In genomic region chr1:135581001-135581400, GRCm38 (mm10) we compare ENCODE assay signal across 11 mouse cellular contexts. TPM values are rescaled to one million over a fixed set of nuclear protein-coding genes. Genes with fewer than 3 reads are reported as not detected.
A peak's percentile ranks its signal among the peaks of the same experiment; 100 is the strongest.
DNase-seq lines count a peak whose midpoint lies in the region; ATAC-seq lines count a peak whose summit lies in the region.
"Had no signal": no experiment of that assay in that cellular context is flagged by ENCODE, and none has a peak within 500 bp of the region (broad histone marks: within the 10 kb centered on the region; RNA-seq: fewer than 3 reads in every experiment).

No protein-coding gene starts in this region.

- H3K27me3 ChIP-seq in hindbrain, embryonic 12.5 days = no peaks in the 10 kb centered on the region
- H3K27me3 ChIP-seq in midbrain, embryonic 14.5 days (ENCODE audit: control insufficient read depth, insufficient read depth, low read length) = no peaks in the 10 kb centered on the region
- H3K27me3 ChIP-seq: embryonic facial prominence, embryonic 12.5 days; lung, embryonic 15.5 days had no signal

- H3K36me3 ChIP-seq in hindbrain, embryonic 12.5 days = no peaks in the 10 kb centered on the region
- H3K36me3 ChIP-seq in midbrain, embryonic 14.5 days (ENCODE audit: control insufficient read depth, insufficient read depth, low read length) = peaks cover 7% of the 10 kb centered on the region; the same call in 1 of the 2 replicates
- H3K36me3 ChIP-seq: embryonic facial prominence, embryonic 12.5 days; intestine, embryonic 15.5 days; lung, embryonic 15.5 days had no signal

- ATAC-seq in hindbrain, embryonic 12.5 days (ENCODE audit: low FRiP score) = no peak
- ATAC-seq in midbrain, embryonic 14.5 days (ENCODE audit: low FRiP score, low TSS enrichment) = no peak
- no peak for ATAC-seq in megakaryocyte-erythroid progenitor cell, adult 5-6 weeks (replicated peaks; ENCODE audit: low FRiP score, low TSS enrichment, poor library complexity, severe bottlenecking)
- ATAC-seq: intestine, embryonic 15.5 days had no signal

- peak overlapping the region; percentile 80 for H3K4me2 ChIP-seq in hindbrain, embryonic 12.5 days (replicated peaks)
- peak overlapping the region; percentile 85 for H3K4me2 ChIP-seq in midbrain, embryonic 14.5 days (ENCODE audit: low read length)
- H3K4me2 ChIP-seq: intestine, embryonic 15.5 days; lung, embryonic 15.5 days had no signal

- no peak overlapping the region for H3K9ac ChIP-seq in hindbrain, embryonic 12.5 days
- peak overlapping the region; percentile 41; the same call in 1 of the 2 replicates for H3K9ac ChIP-seq in midbrain, embryonic 14.5 days (replicated peaks; ENCODE audit: low read length)
- H3K9ac ChIP-seq: embryonic facial prominence, embryonic 12.5 days; intestine, embryonic 15.5 days; lung, embryonic 15.5 days had no signal

- DNase-seq in Muller cell, postnatal 12 days (ENCODE audit: inconsistent ontology term) = peak; percentile 20
- DNase-seq in embryo, embryonic 10.5 days (ENCODE audit: low spot score) = peak; percentile 68
- peak; percentile 71 for DNase-seq in midbrain, embryonic 14.5 days
- no peak for DNase-seq in adrenal gland, adult 2 months
- DNase-seq in spleen, postnatal 36 days (ENCODE audit: low spot score in 2 of 2) = no peak
- DNase-seq: thymus, postnatal 4 days had no signal

- no peaks in the 10 kb centered on the region for H3K9me3 ChIP-seq in hindbrain, embryonic 12.5 days (replicated peaks)
- H3K9me3 ChIP-seq in midbrain, embryonic 14.5 days (ENCODE audit: control insufficient read depth, low read length) = no peaks in the 10 kb centered on the region
- H3K9me3 ChIP-seq: embryonic facial prominence, embryonic 12.5 days; intestine, embryonic 15.5 days; lung, embryonic 15.5 days had no signal

- H3K4me3 ChIP-seq in hindbrain, embryonic 12.5 days = peak overlapping the region; percentile 13
- peak overlapping the region; percentile 18 for H3K4me3 ChIP-seq in midbrain, embryonic 14.5 days (replicated peaks; ENCODE audit: low read depth, low read length)
- H3K4me3 ChIP-seq: embryonic facial prominence, embryonic 12.5 days; intestine, embryonic 15.5 days; lung, embryonic 15.5 days had no signal

- H3K4me1 ChIP-seq in hindbrain, embryonic 12.5 days = peaks cover 84% of the 10 kb centered on the region
- peaks cover 63% of the 10 kb centered on the region for H3K4me1 ChIP-seq in midbrain, embryonic 14.5 days (ENCODE audit: control insufficient read depth, insufficient read depth, low read length)

- H3K27ac ChIP-seq in hindbrain, embryonic 12.5 days = no peak overlapping the region
- 0 out of 2 replicates have a peak overlapping the region, but pooled peaks have one; percentile 22 for H3K27ac ChIP-seq in midbrain, embryonic 14.5 days (replicated peaks; ENCODE audit: low read depth, low read length)
- H3K27ac ChIP-seq: embryonic facial prominence, embryonic 12.5 days; intestine, embryonic 15.5 days; lung, embryonic 15.5 days had no signal

- WGBS in hindbrain, embryonic 12.5 days = 16% methylated on average over 8 of the region's 8 CpGs
- 10% methylated on average over 8 of the region's 8 CpGs for WGBS in midbrain, embryonic 14.5 days

RNA-seq across cellular contexts. Expression of gene Nav1, which starts 26.1 kb away (rescaled TPM):
- polyA plus RNA-seq in hindbrain, embryonic 12.5 days (2016; fragmentation: Nextera tagmentation; extraction: Ambion mirVana) = 35.9 and 41.0 TPM in 2 replicates
- 48.2 and 56.3 TPM in 2 replicates for polyA plus RNA-seq in midbrain, embryonic 14.5 days (2014; fragmentation: Nextera tagmentation; extraction: Ambion mirVana)
- total RNA-seq in adrenal gland, adult 2 months (2021) = 10 to 100 TPM; 13.0 to 17.2 TPM
- polyA plus RNA-seq in adrenal gland, adult 2 months (2012; rRNA removed) = 6.1 and 7.2 TPM in 2 replicates
- 0.79 and 3.6 TPM in 2 replicates for total RNA-seq in megakaryocyte-erythroid progenitor cell, adult 5-6 weeks (2014; fragmentation: Nextera tagmentation)
- 0.30 and 0.47 TPM in 2 replicates for total RNA-seq in megakaryocyte-erythroid progenitor cell, adult 5-6 weeks (2017)

Comparison
In these comparisons a context has a peak if more than half of its experiments do, and no peak if none do; other contexts are left out.
1. DNase-seq: peak in Muller cell, postnatal 12 days (single experiment), embryo, embryonic 10.5 days (single experiment) and midbrain, embryonic 14.5 days (single experiment); none in adrenal gland, adult 2 months (single experiment) and spleen, postnatal 36 days (0 of 2).